Mouse (Mus musculus) frontal cortex, postnatal 10 days (tissue): ENCODE measurements around the gene Olfr574.

Experiments used
- DNase-seq, 2 experiments: peaks; one replicate each; pipeline ENCODE4 v3.0.0; 2022; ENCODE audit warnings: low spot score in 2 of 2, mixed read lengths in 1 of 2

Olfr574 gene

GRCm38 (mm10) chr7:102948167-102948566, at the start of gene Olfr574:
Gene Olfr574 (plus strand): TSS chr7:102948467.
- DNase-seq = no peak

- DNase-seq = no peak
Observed at GRCm38 (mm10) chr7:102915261-102915660, 33.0 kb upstream of the Olfr574 start.

GRCm38 (mm10) chr7:102916405-102916804, 31.9 kb upstream of the Olfr574 start:
- DNase-seq = no peak

- DNase-seq = no peak
Observed at GRCm38 (mm10) chr7:102917032-102917875, 31.0 kb upstream of the Olfr574 start, which contains the start of gene Olfr571. Gene Olfr571 (minus strand): TSS chr7:102917536.

GRCm38 (mm10) chr7:102919632-102920031, 28.6 kb upstream of the Olfr574 start:
- no peak for DNase-seq

GRCm38 (mm10) chr7:102924109-102924508, 24.2 kb upstream of the Olfr574 start, which contains the start of gene Olfr572:
Gene Olfr572 (plus strand): TSS chr7:102924409.
- no peak for DNase-seq

GRCm38 (mm10) chr7:102927105-102927504, 21.2 kb upstream of the Olfr574 start:
- no peak for DNase-seq

GRCm38 (mm10) chr7:102942475-102942874, 5.8 kb upstream of the Olfr574 start, which contains the start of gene Olfr573-ps1:
Gene Olfr573-ps1 (minus strand): TSS chr7:102942575.
- DNase-seq = no peak

- no peak for DNase-seq
Observed at GRCm38 (mm10) chr7:102943417-102943816, 4.8 kb upstream of the Olfr574 start.

GRCm38 (mm10) chr7:102950732-102951131, 2.5 kb downstream of the Olfr574 start:
- DNase-seq = no peak

GRCm38 (mm10) chr7:102958137-102958536, 9.9 kb downstream of the Olfr574 start:
- no peak for DNase-seq

- DNase-seq = no peak
Observed at GRCm38 (mm10) chr7:102958593-102958992, 10.3 kb downstream of the Olfr574 start, which contains the start of gene Olfr575. Gene Olfr575 (minus strand): TSS chr7:102958775.

GRCm38 (mm10) chr7:102962360-102962759, 14.1 kb downstream of the Olfr574 start, which contains the start of gene Olfr576:
Gene Olfr576 (plus strand): TSS chr7:102962660.
- no peak for DNase-seq

GRCm38 (mm10) chr7:102974399-102974798, 26.1 kb downstream of the Olfr574 start:
- no peak for DNase-seq

- DNase-seq = no peak
Observed at GRCm38 (mm10) chr7:102975843-102976242, 27.6 kb downstream of the Olfr574 start, which contains the start of gene Olfr577. Gene Olfr577 (minus strand): TSS chr7:102975943.

- no peak for DNase-seq
Observed at GRCm38 (mm10) chr7:102989224-102989623, 41.0 kb downstream of the Olfr574 start, which contains the start of gene Olfr578. Gene Olfr578 (minus strand): TSS chr7:102989324.
